Mouse (Mus musculus) adrenal gland (tissue): ENCODE data around the gene Zfp385c.

Experiments used
- intact Hi-C: fragments of 180-260 bp; cut with DNase I; formaldehyde crosslinking; loops from one replicate; pipeline ENCODE4 v1.15.1; 2025
- long read RNA-seq, 2 experiments: library from polyadenylated mRNA; unstranded; transcript quantifications; one replicate each; pipeline ENCODE4 v2.0.0; 2020; ENCODE audit warnings: borderline replicate concordance in 1 of 2; ENCODE audit not compliant: insufficient replicate concordance in 1 of 2

Gene Zfp385c
- long read RNA-seq, experiment 1: 0 reads
- long read RNA-seq, experiment 2: 0 reads

- intact Hi-C loops: loop anchor here (5.0 kb wide), 1 partner anchor 50 kb away; no protein-coding TSS in a partner anchor
Measured at GRCm38 (mm10) chr11:100692164-100692616, at the start of gene Zfp385c. Gene Zfp385c (minus strand): TSS chr11:100692455.

DNA sequence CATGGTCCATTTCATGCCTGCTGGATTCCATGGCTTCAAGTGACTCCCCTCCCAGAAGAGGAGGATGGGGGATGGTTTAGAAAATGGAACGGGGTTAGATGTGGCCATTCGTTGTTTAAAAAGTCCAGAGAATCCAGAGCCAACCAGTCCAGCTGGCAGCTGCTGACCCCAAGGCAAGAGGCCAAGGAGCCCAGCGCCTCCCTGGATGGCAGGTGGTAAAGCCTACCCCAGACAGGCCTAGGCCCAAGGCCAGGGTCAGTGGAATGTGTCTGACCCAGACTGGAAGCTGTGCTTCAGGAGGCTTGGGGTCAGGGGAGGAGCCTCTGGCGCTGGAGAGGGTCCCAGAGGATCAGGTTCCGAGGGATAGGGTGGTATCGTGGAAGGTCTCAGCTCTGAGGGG, 49.1 kb upstream of the Zfp385c start:
- intact Hi-C loops: no loop called here

DNA sequence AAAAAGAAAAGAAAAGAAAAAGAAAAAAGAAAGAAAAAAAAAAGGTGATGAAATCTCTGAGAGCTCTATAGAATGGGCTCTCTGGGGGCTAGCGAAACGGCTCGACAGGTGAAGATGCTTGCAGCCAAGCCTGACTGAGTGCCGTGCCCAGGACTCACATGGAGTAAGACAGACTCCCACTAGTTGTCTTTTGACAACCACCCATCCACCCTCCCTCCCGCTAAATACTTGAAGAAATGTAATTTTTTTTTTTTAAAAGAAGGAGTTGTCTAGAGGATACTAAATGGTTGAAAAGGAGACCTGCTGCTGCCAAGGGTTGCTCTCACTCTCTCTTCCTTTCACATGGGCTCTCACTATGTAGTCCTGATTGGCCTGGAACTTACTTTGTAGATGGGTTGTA, 46.5 kb upstream of the Zfp385c start:
- intact Hi-C loops: no loop called here

GRCm38 (mm10) chr11:100738066-100738604, 45.9 kb upstream of the Zfp385c start, which contains the start of gene Rab5c:
Gene Rab5c (minus strand): TSS chr11:100738215.
- intact Hi-C loops: no loop called here

GRCm38 (mm10) chr11:100737105-100737733, 45.0 kb upstream of the Zfp385c start:
- intact Hi-C loops: no loop called here

DNA sequence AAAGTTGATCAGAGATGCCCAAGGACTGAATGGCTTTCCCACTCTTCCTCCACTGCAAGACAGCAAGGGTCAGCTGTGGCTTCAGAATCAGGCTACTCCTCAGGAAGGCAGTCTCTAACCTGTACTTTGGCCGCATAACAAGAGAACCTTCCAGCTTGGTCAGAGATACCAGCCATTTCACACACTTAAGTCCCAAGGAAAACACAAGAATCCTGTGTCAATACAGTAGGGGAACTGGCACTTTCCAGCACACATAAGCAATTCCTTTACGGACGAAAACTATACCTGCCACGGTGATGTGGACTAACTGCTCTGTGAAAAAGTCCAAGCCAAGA, 44.5 kb upstream of the Zfp385c start:
- intact Hi-C loops: no loop called here

DNA sequence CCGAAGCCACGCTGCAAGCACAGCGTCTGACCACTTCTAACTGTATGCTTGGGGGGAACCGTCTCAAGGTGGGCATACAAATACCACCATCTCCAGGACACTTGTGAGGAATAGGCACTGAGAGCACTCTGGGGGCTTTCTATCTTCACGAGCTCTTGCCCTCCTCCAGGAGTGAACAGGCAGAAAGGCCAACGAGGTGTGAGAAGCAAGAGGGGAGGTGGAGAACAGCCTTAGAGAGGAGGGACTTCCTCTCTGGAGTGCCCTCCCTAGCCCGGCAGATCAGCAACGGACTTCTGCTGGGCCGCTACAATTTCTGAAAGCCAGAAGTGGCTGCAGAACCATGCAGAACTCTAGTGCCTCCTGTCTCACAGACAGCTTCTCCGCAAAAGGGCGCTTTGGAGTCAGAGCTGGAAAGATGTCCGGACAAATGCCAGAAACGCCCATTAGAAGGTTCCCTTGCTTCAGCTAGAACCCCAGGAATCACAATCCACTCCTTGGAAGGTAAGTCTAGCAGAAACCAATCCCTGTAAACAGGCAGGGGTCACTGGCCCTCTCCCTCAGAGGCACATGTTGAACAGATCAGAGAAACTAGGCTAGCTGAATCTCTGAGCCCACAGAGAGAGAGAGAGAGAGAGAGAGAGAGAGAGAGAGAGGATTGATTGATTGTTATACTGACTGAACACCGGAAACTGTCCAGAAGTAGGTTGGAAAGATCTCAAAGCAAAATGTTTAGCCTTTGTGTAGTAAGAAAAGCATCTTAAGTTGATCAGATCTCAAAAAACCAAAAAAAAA, 43.9 kb upstream of the Zfp385c start:
- intact Hi-C loops: no loop called here

DNA sequence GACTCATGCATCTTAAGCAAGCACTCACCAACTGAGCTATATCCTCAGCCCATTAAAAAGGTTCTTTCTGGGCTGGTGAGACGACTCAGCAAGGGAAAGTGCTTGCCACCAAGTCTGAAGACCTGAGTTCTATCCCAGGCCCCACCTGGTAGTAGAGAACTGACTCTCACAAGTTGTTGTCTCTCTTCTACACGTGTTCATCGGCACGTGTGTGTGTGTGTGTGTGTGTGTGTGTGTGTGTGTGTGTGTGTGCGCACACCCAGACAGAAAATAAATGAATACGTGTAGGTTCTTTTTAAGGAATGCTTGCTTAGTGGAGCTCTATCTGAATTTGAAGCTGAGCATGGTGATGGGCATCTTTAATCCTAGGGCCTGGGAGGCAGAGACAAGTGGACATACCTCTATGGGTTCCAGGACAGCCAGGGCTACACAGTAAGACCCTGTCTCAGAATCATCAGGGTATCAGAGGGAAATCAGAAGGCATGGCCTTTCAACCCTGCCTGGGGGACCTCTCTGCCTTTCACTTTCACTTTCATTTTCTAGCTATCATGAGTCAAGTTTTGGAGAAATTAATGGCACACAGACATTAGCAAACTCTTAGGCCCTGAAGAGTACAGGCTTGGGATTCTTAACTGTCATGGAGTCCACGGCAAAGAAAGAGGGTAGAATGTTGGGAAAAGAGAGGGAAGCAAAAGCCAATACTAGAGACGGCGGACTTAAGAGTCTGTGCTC, 43.0 kb upstream of the Zfp385c start:
- intact Hi-C loops: no loop called here

DNA sequence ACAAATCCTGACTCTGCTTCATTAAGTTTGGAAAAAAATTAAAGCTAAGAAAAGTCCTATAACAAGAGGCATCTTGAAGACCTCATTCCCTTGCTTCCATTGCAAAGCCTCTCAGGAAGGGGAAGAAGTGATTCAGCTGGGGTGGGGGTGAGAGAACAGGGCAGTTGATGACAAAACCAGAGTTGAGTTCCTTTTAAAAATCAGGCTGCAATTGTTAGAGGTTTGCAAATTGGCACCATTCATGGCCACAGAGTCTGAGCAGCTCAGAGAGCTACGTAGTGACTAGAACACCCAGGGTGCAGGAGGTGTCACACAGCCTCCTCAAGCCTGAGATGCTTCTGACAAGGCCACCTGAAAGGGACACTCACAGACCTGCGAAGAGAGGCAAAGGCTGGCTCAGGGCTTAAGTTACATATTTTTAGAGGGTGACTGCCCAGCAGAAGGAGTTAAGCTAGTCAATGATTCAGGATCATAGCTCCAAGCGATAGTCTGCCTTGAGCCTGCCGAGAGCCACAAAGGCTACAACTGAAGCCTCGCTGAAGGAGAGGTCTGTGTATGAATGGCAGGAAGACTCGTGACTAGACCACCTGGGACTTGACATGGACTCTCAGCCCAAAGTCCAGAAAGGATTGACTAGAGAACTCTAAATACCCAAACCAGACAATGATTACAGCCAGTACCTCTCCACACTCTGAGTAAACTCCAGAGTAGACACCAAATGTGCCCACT, 38.4 kb upstream of the Zfp385c start:
- intact Hi-C loops: no loop called here

- intact Hi-C loops: no loop called here
Measured at GRCm38 (mm10) chr11:100729976-100730375, 37.7 kb upstream of the Zfp385c start.

- intact Hi-C loops: no loop called here
Measured at GRCm38 (mm10) chr11:100728601-100729000, 36.3 kb upstream of the Zfp385c start.

GRCm38 (mm10) chr11:100727201-100727600, 34.9 kb upstream of the Zfp385c start:
- intact Hi-C loops: no loop called here

DNA sequence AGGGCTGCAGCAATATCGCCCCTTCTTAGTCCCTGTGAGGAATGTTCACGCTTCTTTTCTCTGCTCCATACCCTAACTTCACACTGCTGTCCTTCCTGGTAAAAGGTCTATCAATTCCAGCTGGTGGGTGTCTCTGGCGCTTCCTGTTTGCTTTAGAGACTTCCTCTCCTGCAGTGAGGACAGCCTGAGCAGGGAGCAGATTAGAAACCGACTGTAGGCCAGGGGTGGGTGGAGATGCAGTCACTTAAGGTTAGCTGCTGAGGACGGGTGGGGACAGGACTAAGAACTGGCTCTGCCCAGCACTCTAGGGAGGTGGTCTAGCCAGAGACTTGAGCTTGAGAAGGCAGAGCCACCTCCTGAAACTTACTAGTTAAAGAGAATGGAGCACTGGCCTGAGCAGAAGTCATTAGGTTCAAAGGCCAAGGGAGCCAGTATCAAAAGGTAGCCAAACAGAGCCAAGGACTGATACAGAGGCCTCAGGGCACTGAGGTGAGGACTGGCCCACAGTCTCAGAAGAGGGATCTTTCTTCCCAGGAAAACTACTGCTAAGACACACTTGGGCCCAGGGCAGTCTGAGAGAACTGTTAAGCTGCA, 32.8 kb upstream of the Zfp385c start:
- intact Hi-C loops: no loop called here

DNA sequence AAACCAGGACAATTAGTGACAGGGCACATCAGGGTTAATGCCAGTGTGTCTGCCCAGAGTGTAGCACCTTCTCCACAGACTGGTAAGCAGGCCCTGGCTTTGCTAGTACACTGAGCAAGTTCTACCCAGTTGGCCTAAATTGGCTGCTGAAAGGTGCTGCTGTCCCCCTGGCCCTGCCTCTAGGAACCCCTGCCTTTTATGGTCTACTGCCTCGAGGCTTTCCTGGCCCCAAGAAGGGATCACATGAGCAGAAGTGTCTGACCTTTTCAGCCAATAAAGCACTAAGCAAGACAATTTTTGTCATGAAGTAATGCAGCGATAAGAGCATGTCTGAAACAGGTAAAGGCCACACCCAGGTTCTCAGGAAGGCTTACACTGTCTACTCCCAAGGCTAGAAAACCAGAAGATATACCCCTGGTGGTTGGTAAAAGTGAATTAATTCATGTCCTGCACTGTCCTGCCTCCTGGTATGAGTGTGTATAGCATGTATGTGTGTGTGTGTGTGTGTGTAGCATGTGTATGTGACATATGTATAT, 30.3 kb upstream of the Zfp385c start:
- intact Hi-C loops: no loop called here

GRCm38 (mm10) chr11:100721776-100722492, 29.7 kb upstream of the Zfp385c start:
- intact Hi-C loops: no loop called here

DNA sequence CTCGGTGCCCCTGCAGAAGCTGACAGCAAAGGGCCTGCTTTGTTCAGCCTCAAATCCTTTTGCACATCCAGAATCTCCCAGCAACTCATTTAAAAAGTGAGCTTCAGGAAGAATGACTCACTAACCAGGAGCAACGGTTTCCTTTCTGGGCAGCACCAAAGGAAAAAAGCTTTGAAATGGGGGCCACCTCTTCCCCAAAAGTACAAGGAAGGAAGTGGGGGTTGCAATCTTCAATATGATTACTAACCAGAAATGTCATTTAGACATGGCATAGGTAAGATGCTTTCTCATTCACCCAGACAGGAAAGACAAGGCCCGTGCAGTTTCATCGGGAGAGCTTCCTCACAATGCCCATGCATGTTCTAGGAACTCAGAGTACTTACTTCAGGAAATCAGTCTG, 29.0 kb upstream of the Zfp385c start:
- intact Hi-C loops: no loop called here

DNA sequence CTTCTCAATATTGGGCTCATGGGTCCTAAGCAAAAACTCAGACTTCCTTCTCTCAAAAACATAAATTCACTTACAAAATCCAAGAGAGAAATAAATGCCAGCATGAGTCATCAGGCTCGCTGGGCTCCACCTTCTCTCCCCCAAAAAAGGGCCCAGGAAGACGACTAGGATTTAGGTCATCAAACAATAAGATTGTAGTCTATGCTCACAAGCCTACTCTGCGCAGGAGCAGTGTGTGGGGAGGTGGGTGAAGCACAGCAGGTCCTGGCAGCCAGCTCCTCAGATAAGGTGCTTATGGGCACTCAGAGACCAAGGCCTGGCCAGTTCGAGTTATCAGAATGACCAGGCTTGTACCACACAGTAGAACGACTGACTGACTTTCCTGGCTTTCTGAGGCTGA, 28.1 kb upstream of the Zfp385c start:
- intact Hi-C loops: no loop called here

- intact Hi-C loops: no loop called here
Measured at GRCm38 (mm10) chr11:100719893-100720292, 27.6 kb upstream of the Zfp385c start.

- intact Hi-C loops: no loop called here
Measured at GRCm38 (mm10) chr11:100719312-100719711, 27.1 kb upstream of the Zfp385c start.

DNA sequence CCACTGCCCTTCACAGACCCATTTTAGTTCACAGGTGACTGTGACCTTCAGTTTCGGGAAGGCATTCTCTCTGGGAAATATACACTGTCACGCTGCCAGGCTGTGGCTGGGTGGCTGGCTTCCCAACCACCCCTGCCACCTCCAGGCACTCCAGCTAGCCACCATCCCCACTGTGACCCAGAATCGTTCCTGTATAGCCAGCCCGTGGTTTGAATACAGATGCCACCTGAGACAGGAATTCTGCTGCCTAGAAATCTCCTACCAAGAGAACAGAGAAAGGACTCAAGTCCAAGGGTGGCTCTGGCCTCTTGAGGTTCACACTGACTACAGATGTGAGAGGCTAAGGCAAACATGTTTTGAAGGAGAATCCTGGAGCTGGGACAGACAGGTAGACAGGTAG, 26.6 kb upstream of the Zfp385c start:
- intact Hi-C loops: no loop called here
